Mouse (Mus musculus): ENCODE measurements around the gene March10. TPM values are rescaled to one million over a fixed set of nuclear protein-coding genes. Genes with fewer than 3 reads are reported as not detected.

March10 gene
- polyA plus RNA-seq, 1 experiment from 2014 or later, result 0.37 TPM

- H3K4me3 ChIP-seq (ENCODE audit: low read depth, low read length), result no peak overlapping the region
- H3K36me3 ChIP-seq (ENCODE audit: control insufficient read depth, insufficient read depth, low read length), result no peaks in the 10 kb centered on the region
- H3K4me2 ChIP-seq (replicated peaks; ENCODE audit: low read depth, low read length), result no peak overlapping the region
- no peak for DNase-seq (ENCODE audit: low spot score)
- WGBS, result 90% methylated on average over 11 of the region's 11 CpGs
- no peak overlapping the region for H3K9ac ChIP-seq (ENCODE audit: low read depth, low read length)
- H3K4me1 ChIP-seq (replicated peaks; ENCODE audit: control insufficient read depth, insufficient read depth, low read length), result no peaks in the 10 kb centered on the region
- no peaks in the 10 kb centered on the region for H3K27me3 ChIP-seq (ENCODE audit: control insufficient read depth, insufficient read depth, low read length)
- ATAC-seq (ENCODE audit: low FRiP score), result no peak
- no peak overlapping the region for H3K27ac ChIP-seq (ENCODE audit: low read depth, low read length)
- no peaks in the 10 kb centered on the region for H3K9me3 ChIP-seq (ENCODE audit: control insufficient read depth, low read length)
Measured at GRCm38 (mm10) chr11:105409408-105409807, 47.1 kb downstream of the March10 start.

DNA sequence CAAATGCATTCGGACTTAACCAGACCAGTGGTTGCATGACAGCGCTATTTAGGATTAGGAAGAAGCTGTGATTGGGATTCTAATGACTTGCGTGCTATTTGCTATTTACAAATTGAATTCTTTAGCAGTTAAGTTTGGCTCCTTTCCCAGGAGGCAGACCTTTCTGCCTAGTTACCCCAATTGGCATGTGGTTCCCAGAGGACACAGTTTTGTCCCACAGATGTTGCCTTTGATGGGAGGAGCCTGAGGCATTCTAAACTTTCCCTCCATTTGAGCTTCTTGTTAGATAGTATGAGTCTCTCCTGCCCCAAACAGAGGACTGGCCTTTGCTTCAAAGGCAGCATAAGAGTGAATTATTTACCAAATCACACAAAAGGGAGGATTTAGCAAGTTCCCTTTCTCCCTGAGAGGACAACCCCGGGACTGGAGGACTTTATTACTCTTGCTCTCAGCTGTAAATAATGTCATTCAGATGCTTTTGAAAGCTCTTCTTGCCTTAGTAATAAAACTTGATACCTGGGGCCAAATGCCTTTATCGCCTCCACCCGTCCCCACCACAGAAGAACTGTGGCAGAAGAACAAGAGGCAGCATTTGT is 48.6 kb downstream of the March10 start:
- Histone ChIP-seq H3K9ac (ENCODE audit: low read depth, low read length) (no peak overlapping the region), H3K4me1 (replicated peaks; ENCODE audit: control insufficient read depth, insufficient read depth, low read length) (no peaks in the 10 kb centered on the region), H3K9me3 (ENCODE audit: control insufficient read depth, low read length) (no peaks in the 10 kb centered on the region), H3K27me3 (ENCODE audit: control insufficient read depth, insufficient read depth, low read length) (no peaks in the 10 kb centered on the region), H3K27ac (ENCODE audit: low read depth, low read length) (no peak overlapping the region), H3K4me2 (replicated peaks; ENCODE audit: low read depth, low read length) (no peak overlapping the region), H3K4me3 (ENCODE audit: low read depth, low read length) (no peak overlapping the region), H3K36me3 (ENCODE audit: control insufficient read depth, insufficient read depth, low read length) (no peaks in the 10 kb centered on the region)
- WGBS, result 62% methylated on average over 6 of the region's 6 CpGs
- ATAC-seq (ENCODE audit: low FRiP score), result no peak
- no peak for DNase-seq (ENCODE audit: low spot score)

DNA sequence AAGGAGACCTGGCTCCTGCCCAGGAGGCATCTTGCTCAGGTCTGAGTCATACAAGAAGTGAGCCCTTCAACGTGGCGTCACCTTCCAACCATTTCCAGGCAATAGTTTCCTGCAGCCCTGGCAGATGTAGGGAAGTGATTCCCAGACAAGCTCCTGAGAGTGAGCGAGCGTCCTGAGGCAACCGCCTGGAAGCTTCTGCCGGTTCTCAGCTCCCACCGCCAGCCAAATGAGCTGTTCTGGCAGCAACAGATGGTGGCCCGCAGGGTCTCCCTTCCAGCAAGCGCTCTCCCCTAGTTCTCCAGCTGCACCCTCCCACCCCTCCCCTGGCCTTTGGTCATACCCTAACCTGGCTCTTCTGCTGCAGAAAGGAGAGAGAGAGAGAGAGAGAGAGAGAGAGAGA is 54.2 kb downstream of the March10 start:
- no peak overlapping the region for H3K9ac ChIP-seq (ENCODE audit: low read depth, low read length)
- no peaks in the 10 kb centered on the region for H3K27me3 ChIP-seq (ENCODE audit: control insufficient read depth, insufficient read depth, low read length)
- H3K36me3 ChIP-seq (ENCODE audit: control insufficient read depth, insufficient read depth, low read length), result no peaks in the 10 kb centered on the region
- DNase-seq (ENCODE audit: low spot score) (no peak), ATAC-seq (ENCODE audit: low FRiP score) (no peak)
- no peak overlapping the region for H3K4me2 ChIP-seq (replicated peaks; ENCODE audit: low read depth, low read length)
- 53% methylated on average over 9 of the region's 9 CpGs for WGBS
- H3K27ac ChIP-seq (ENCODE audit: low read depth, low read length), result no peak overlapping the region
- H3K4me1 ChIP-seq (replicated peaks; ENCODE audit: control insufficient read depth, insufficient read depth, low read length), result no peaks in the 10 kb centered on the region
- H3K4me3 ChIP-seq (ENCODE audit: low read depth, low read length), result no peak overlapping the region
- no peaks in the 10 kb centered on the region for H3K9me3 ChIP-seq (ENCODE audit: control insufficient read depth, low read length)

DNA sequence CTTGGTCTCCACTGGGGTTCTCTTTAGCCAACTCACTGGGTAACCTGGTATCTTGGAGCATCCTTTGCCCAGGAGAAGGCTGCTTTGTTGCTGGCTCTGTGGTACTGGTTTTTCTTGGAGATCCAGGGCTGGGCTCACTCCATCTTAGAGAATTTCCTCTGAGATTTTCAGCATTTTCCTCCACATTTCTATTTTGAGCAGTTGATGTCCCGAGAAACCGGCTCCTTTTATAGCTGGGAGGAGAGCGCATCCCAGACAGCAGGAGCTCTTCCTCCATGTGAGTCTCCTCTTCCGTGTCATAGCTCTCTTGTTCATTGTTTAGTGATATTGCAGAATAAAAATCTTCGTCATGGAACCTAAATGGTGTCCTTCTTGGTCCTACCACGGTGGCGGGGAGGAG is 66.2 kb downstream of the March10 start:
- ATAC-seq (ENCODE audit: low FRiP score) (no peak), DNase-seq (ENCODE audit: low spot score) (no peak)
- WGBS, result 89% methylated on average over 7 of the region's 7 CpGs
- Histone ChIP-seq H3K27me3 (ENCODE audit: control insufficient read depth, insufficient read depth, low read length) (no peaks in the 10 kb centered on the region), H3K9ac (ENCODE audit: low read depth, low read length) (no peak overlapping the region), H3K4me2 (replicated peaks; ENCODE audit: low read depth, low read length) (no peak overlapping the region), H3K9me3 (ENCODE audit: control insufficient read depth, low read length) (no peaks in the 10 kb centered on the region), H3K4me3 (ENCODE audit: low read depth, low read length) (no peak overlapping the region), H3K36me3 (ENCODE audit: control insufficient read depth, insufficient read depth, low read length) (no peaks in the 10 kb centered on the region), H3K4me1 (replicated peaks; ENCODE audit: control insufficient read depth, insufficient read depth, low read length) (no peaks in the 10 kb centered on the region), H3K27ac (ENCODE audit: low read depth, low read length) (no peak overlapping the region)

DNA sequence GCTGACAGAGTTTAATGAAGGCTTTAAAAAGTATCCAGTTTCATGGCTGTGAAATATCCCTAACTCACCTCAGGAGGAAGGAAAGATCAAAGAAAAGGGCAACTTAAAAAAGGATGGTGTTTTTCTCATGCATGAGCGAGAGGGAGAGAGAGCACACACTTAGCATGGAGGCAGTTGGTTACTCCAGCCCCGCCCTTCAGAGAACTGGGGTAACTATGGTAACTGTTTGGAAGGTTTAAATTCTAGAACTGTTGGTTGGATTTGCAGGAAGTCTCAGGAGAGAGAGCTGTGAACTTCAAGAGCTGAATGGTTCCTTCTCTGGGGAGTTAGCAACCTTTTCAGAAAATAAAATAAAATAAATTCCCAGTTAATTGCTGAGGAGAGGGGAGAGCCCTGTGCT is 67.9 kb downstream of the March10 start:
- H3K4me1 ChIP-seq (replicated peaks; ENCODE audit: control insufficient read depth, insufficient read depth, low read length), result no peaks in the 10 kb centered on the region
- no peak for ATAC-seq (ENCODE audit: low FRiP score)
- DNase-seq (ENCODE audit: low spot score), result peak; percentile 26

GRCm38 (mm10) chr11:105385266-105385665 is 71.3 kb downstream of the March10 start:
- Histone ChIP-seq H3K27me3 (ENCODE audit: control insufficient read depth, insufficient read depth, low read length) (no peaks in the 10 kb centered on the region), H3K4me1 (replicated peaks; ENCODE audit: control insufficient read depth, insufficient read depth, low read length) (no peaks in the 10 kb centered on the region), H3K9me3 (ENCODE audit: control insufficient read depth, low read length) (no peaks in the 10 kb centered on the region), H3K36me3 (ENCODE audit: control insufficient read depth, insufficient read depth, low read length) (no peaks in the 10 kb centered on the region), H3K4me2 (replicated peaks; ENCODE audit: low read depth, low read length) (no peak overlapping the region), H3K4me3 (ENCODE audit: low read depth, low read length) (no peak overlapping the region), H3K27ac (ENCODE audit: low read depth, low read length) (no peak overlapping the region), H3K9ac (ENCODE audit: low read depth, low read length) (no peak overlapping the region)
- WGBS, result 77% methylated on average over 9 of the region's 9 CpGs
- ATAC-seq (ENCODE audit: low FRiP score) (no peak), DNase-seq (ENCODE audit: low spot score) (no peak)

More for the DNA sequence above, 67.9 kb downstream of the March10 start:
- no peak overlapping the region for H3K9ac ChIP-seq (ENCODE audit: low read depth, low read length)
- no peak overlapping the region for H3K27ac ChIP-seq (ENCODE audit: low read depth, low read length)
- no peak overlapping the region for H3K4me2 ChIP-seq (replicated peaks; ENCODE audit: low read depth, low read length)
- no peaks in the 10 kb centered on the region for H3K27me3 ChIP-seq (ENCODE audit: control insufficient read depth, insufficient read depth, low read length)
- 49% methylated on average over 2 of the region's 2 CpGs for WGBS
- no peak overlapping the region for H3K4me3 ChIP-seq (ENCODE audit: low read depth, low read length)
- H3K9me3 ChIP-seq (ENCODE audit: control insufficient read depth, low read length), result no peaks in the 10 kb centered on the region
- H3K36me3 ChIP-seq (ENCODE audit: control insufficient read depth, insufficient read depth, low read length), result no peaks in the 10 kb centered on the region

DNA sequence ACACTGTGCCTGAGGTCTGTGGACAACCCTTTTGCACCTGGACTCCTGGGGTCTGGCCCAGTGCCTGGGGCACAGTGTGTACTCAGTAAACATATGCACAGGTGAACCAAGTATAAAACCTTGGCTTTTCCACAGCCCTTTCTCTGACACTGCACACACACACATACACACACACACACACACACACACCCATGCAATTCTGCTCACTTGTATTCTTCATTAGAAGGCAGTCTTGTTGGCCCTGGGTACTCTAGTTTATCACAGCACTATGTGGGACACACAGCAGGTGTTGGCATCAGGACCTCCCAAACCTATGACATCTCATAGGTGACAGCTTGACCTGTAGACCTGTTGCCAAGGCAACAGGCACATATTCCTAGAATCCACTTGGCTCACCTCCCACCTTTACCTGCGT is 80.7 kb downstream of the March10 start:
- Histone ChIP-seq H3K4me1 (replicated peaks; ENCODE audit: control insufficient read depth, insufficient read depth, low read length) (no peaks in the 10 kb centered on the region), H3K27me3 (ENCODE audit: control insufficient read depth, insufficient read depth, low read length) (no peaks in the 10 kb centered on the region), H3K36me3 (ENCODE audit: control insufficient read depth, insufficient read depth, low read length) (no peaks in the 10 kb centered on the region), H3K4me2 (replicated peaks; ENCODE audit: low read depth, low read length) (no peak overlapping the region), H3K27ac (ENCODE audit: low read depth, low read length) (no peak overlapping the region), H3K9me3 (ENCODE audit: control insufficient read depth, low read length) (no peaks in the 10 kb centered on the region), H3K9ac (ENCODE audit: low read depth, low read length) (no peak overlapping the region), H3K4me3 (ENCODE audit: low read depth, low read length) (no peak overlapping the region)
- ATAC-seq (ENCODE audit: low FRiP score) (no peak), DNase-seq (ENCODE audit: low spot score) (no peak)
- whole genome bisulfite sequencing, result 91% methylated on average over 1 of the region's 1 CpGs

DNA sequence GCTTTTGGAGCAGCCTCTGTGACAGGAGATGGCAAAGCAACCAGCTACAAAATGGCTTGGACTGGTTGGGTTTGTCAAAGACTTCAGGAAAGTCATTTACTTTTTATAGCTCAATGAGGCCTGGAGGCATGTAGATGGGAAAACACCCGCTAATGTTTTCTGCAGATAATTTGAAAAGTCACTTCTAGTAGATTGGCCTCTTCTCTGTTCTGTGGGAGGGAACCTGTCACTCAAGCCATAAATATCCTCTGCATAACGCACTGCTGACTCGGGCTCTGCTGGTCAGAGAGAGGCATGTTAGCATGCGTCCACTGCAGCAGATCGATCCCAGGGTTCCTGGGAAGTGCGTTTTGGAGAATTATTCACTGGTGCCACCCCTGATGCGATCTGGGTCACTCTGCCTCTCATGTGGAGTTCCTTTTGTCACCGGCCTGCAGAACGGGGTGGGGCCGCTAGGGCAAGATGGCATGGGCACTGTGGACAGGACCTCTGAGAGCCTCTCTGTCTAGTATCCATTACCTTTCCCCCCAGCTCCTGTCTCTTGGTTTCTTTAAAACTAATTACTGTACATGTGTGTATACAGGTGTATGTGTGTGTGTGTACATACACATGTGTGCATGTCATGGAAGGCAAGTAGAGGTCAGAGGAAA is 81.9 kb downstream of the March10 start:
- ATAC-seq (ENCODE audit: low FRiP score) (no peak), DNase-seq (ENCODE audit: low spot score) (no peak)
- Histone ChIP-seq H3K36me3 (ENCODE audit: control insufficient read depth, insufficient read depth, low read length) (no peaks in the 10 kb centered on the region), H3K4me2 (replicated peaks; ENCODE audit: low read depth, low read length) (no peak overlapping the region), H3K4me1 (replicated peaks; ENCODE audit: control insufficient read depth, insufficient read depth, low read length) (no peaks in the 10 kb centered on the region), H3K9me3 (ENCODE audit: control insufficient read depth, low read length) (no peaks in the 10 kb centered on the region), H3K4me3 (ENCODE audit: low read depth, low read length) (no peak overlapping the region), H3K27ac (ENCODE audit: low read depth, low read length) (no peak overlapping the region), H3K27me3 (ENCODE audit: control insufficient read depth, insufficient read depth, low read length) (no peaks in the 10 kb centered on the region), H3K9ac (ENCODE audit: low read depth, low read length) (no peak overlapping the region)
- 78% methylated on average over 10 of the region's 10 CpGs for WGBS

GRCm38 (mm10) chr11:105373881-105374280 is 82.7 kb downstream of the March10 start:
- Histone ChIP-seq H3K27ac (ENCODE audit: low read depth, low read length) (no peak overlapping the region), H3K4me3 (ENCODE audit: low read depth, low read length) (no peak overlapping the region), H3K27me3 (ENCODE audit: control insufficient read depth, insufficient read depth, low read length) (no peaks in the 10 kb centered on the region), H3K4me1 (replicated peaks; ENCODE audit: control insufficient read depth, insufficient read depth, low read length) (no peaks in the 10 kb centered on the region), H3K9ac (ENCODE audit: low read depth, low read length) (no peak overlapping the region), H3K36me3 (ENCODE audit: control insufficient read depth, insufficient read depth, low read length) (no peaks in the 10 kb centered on the region), H3K4me2 (replicated peaks; ENCODE audit: low read depth, low read length) (no peak overlapping the region), H3K9me3 (ENCODE audit: control insufficient read depth, low read length) (no peaks in the 10 kb centered on the region)
- ATAC-seq (ENCODE audit: low FRiP score) (no peak), DNase-seq (ENCODE audit: low spot score) (no peak)
- 79% methylated on average over 8 of the region's 8 CpGs for WGBS
